Mouse (Mus musculus) heart, postnatal 0 days (tissue): Measurements from ENCODE around the gene Cyp2c23.

Source experiments
- CTCF ChIP-seq: IDR thresholded peaks from 2 replicates; pipeline ENCODE4 v1.5.1; 2016; ENCODE audit warnings: antibody characterized with exemption, control low read depth, low read depth
- EP300 ChIP-seq: IDR thresholded peaks from 2 replicates; pipeline ENCODE4 v1.6.1; 2016; ENCODE audit warnings: antibody characterized with exemption, low read depth

GRCm38 (mm10) chr19:43998802-43999527, 30.0 kb downstream of the Cyp2c23 start:
- TF ChIP-seq CTCF, result no peak
- TF ChIP-seq EP300, result no peak
